Mouse (Mus musculus): ENCODE data around the gene Tab1. TPM values are rescaled to one million over a fixed set of nuclear protein-coding genes. Genes with fewer than 3 reads are reported as not detected.

The Tab1 gene
- total and polyA plus RNA-seq, 3 experiments = 17.8 to 24.5 (median 24.1) TPM

GRCm38 (mm10) chr15:80133682-80134449 is 939 bp downstream of the Tab1 start:
- no peaks in the 10 kb centered on the region for H3K36me3 ChIP-seq (ENCODE audit: control insufficient read depth, insufficient read depth, low read length)
- intact Hi-C loops (cut with DNase I) = loop anchor here (2.0 to 5.0 kb wide), 2 partner anchors 51 to 93 kb away; no protein-coding TSS in a partner anchor
- H3K9ac ChIP-seq (ENCODE audit: low read depth, low read length) = peak overlapping the region; percentile 95
- H3K27ac ChIP-seq = peak overlapping the region; percentile 99
- DNase-seq = peak in 1 of 2 experiments; percentile 55
- no peaks in the 10 kb centered on the region for H3K27me3 ChIP-seq (ENCODE audit: control insufficient read depth, insufficient read depth, low read length)
- H3K4me1 ChIP-seq (ENCODE audit: control insufficient read depth, insufficient read depth, low read length) = peaks cover 13% of the 10 kb centered on the region
- TF ChIP-seq CTCF (IDR thresholded peaks at IDR 0.05) (no peak), EP300 (IDR thresholded peaks at IDR 0.05; ENCODE audit: insufficient read depth, low read depth, low read length) (peak; percentile 5; the same call in 1 of the 2 replicates), POLR2A (IDR thresholded peaks at IDR 0.05; ENCODE audit: insufficient read depth, low read depth, low read length) (peak; percentile 1; the same call in 1 of the 2 replicates)
- WGBS = 2% methylated on average over 14 of the region's 14 CpGs
- H3K4me3 ChIP-seq = peak overlapping the region; percentile 81
- H3K79me2 ChIP-seq (replicated peaks; ENCODE audit: control insufficient read depth, insufficient read depth, low read length) = peaks cover 1% of the 10 kb centered on the region; the same call in 1 of the 2 replicates

GRCm38 (mm10) chr15:80134450-80134847 is 1.5 kb downstream of the Tab1 start:
- Histone ChIP-seq H3K27ac (peak overlapping the region; percentile 99), H3K4me1 (ENCODE audit: control insufficient read depth, insufficient read depth, low read length) (peaks cover 15% of the 10 kb centered on the region), H3K79me2 (replicated peaks; ENCODE audit: control insufficient read depth, insufficient read depth, low read length) (peaks cover 1% of the 10 kb centered on the region; the same call in 1 of the 2 replicates), H3K27me3 (ENCODE audit: control insufficient read depth, insufficient read depth, low read length) (no peaks in the 10 kb centered on the region), H3K4me3 (peak overlapping the region; percentile 81; the same call in 1 of the 2 replicates), H3K36me3 (ENCODE audit: control insufficient read depth, insufficient read depth, low read length) (no peaks in the 10 kb centered on the region), H3K9ac (ENCODE audit: low read depth, low read length) (peak overlapping the region; percentile 95)
- intact Hi-C loops (cut with DNase I) = loop anchor here (5.0 kb wide), 1 partner anchor 93 kb away; no protein-coding TSS in a partner anchor
- DNase-seq = peak; percentile 46 to 47
- TF ChIP-seq POLR2A (IDR thresholded peaks at IDR 0.05; ENCODE audit: insufficient read depth, low read depth, low read length) (peak; percentile 44; the same call in 1 of the 2 replicates), EP300 (IDR thresholded peaks at IDR 0.05; ENCODE audit: insufficient read depth, low read depth, low read length) (no peak), CTCF (IDR thresholded peaks at IDR 0.05) (no peak)
- 19% methylated on average over 9 of the region's 9 CpGs for WGBS

DNA sequence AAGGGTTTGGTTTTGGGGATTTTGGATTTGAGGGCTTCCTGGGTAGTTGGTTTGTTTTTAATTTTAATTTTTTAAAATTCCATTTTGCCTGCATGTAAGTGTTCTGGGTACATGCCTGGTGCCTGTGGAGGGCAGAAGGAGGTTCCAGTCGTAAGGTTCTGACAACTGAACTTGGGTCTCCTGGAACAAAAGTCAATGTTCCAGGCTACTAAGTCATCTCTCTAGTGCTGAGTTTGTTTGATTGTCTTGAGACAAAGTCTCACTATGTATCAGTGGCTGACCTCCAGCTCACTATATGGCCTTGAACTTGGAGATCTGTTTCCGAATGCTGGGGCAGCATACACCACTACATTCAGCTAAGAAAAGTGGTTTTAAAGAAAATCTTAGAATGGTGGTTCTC is 2.6 kb downstream of the Tab1 start:
- WGBS = 74% methylated on average over 2 of the region's 2 CpGs
- H3K79me2 ChIP-seq (replicated peaks; ENCODE audit: control insufficient read depth, insufficient read depth, low read length) = peaks cover 1% of the 10 kb centered on the region; the same call in 1 of the 2 replicates
- no peak for TF ChIP-seq EP300 (IDR thresholded peaks at IDR 0.05; ENCODE audit: insufficient read depth, low read depth, low read length)
- H3K27me3 ChIP-seq (ENCODE audit: control insufficient read depth, insufficient read depth, low read length) = no peaks in the 10 kb centered on the region
- peak overlapping the region; percentile 99 for H3K27ac ChIP-seq
- H3K9ac ChIP-seq (ENCODE audit: low read depth, low read length) = no peak overlapping the region
- intact Hi-C loops (cut with DNase I) = no loop called here
- H3K36me3 ChIP-seq (ENCODE audit: control insufficient read depth, insufficient read depth, low read length) = peaks cover 5% of the 10 kb centered on the region
- DNase-seq = no peak
- no peak overlapping the region for H3K4me3 ChIP-seq
- peaks cover 16% of the 10 kb centered on the region for H3K4me1 ChIP-seq (ENCODE audit: control insufficient read depth, insufficient read depth, low read length)

DNA sequence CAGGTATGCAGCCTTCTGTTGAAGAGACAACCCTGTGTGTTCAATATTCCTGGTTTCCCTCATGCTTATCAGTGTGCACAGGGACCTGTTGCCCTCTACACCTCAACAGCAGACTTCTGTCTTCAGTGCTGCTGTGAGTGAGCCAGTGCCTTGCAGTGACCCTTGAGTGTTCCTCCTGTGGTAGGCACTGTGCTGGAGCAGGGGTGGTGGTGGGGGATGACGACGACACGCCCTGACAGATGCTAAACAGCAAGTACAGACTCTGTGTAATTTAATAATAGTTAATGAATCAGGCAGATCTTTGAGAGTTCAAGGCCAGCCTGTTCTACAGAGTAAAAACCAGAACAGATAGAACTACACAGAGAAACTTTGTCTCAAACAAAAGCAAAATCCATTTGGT is 3.7 kb downstream of the Tab1 start:
- 86% methylated on average over 3 of the region's 3 CpGs for WGBS
- no peak overlapping the region for H3K4me3 ChIP-seq
- peak overlapping the region; percentile 99; the same call in 1 of the 2 replicates for H3K27ac ChIP-seq
- H3K79me2 ChIP-seq (replicated peaks; ENCODE audit: control insufficient read depth, insufficient read depth, low read length) = peaks cover 1% of the 10 kb centered on the region; the same call in 1 of the 2 replicates
- intact Hi-C loops (cut with DNase I) = no loop called here
- DNase-seq = no peak
- TF ChIP-seq EP300 (IDR thresholded peaks at IDR 0.05; ENCODE audit: insufficient read depth, low read depth, low read length) = no peak
- no peak for TF ChIP-seq POLR2A (IDR thresholded peaks at IDR 0.05; ENCODE audit: insufficient read depth, low read depth, low read length)
- TF ChIP-seq CTCF (IDR thresholded peaks at IDR 0.05) = no peak
- H3K27me3 ChIP-seq (ENCODE audit: control insufficient read depth, insufficient read depth, low read length) = no peaks in the 10 kb centered on the region
- H3K4me1 ChIP-seq (ENCODE audit: control insufficient read depth, insufficient read depth, low read length) = peaks cover 16% of the 10 kb centered on the region
- H3K9ac ChIP-seq (ENCODE audit: low read depth, low read length) = no peak overlapping the region
- peaks cover 5% of the 10 kb centered on the region for H3K36me3 ChIP-seq (ENCODE audit: control insufficient read depth, insufficient read depth, low read length)

DNA sequence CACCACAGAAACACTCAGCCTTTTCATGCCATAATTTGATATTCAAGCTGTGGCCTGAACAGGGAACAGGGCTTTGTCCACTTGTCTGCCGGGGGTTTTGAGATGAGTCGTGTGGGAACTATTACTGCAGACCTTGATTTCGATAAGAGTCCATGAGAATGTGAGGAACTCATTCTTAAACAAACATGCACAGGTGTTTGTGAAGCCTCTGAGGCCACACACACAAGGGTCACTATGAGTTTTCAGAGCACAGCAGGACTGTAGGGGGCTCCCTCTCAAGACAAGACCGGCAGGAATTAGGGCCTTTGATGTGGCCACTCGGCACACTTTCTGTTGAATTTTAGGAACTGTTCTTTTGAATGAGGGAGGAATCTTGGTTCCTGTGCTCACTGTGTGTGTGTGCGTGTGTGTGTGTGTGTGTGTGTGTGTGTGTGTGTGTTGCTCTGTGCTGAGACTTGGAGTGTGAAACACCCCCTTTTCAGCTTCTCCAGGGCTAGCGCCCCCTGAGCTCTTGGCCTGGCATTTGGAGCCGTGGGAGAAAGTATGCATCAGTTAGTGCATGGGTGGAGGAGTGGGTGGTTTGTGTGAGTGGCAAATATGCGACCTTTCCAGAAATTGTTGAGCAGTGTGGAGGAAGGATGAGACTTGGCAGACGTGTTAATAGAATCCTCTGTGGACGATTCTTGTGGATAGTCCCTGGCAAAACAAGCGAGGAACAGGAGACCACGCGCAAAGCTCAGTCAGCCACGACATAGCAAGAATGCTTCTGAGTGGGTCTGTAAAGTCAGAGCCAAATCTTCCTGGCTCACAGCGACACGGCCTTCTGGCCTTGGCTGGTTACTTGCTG is 5.2 kb downstream of the Tab1 start:
- 47% methylated on average over 17 of the region's 17 CpGs for WGBS
- peak overlapping the region; percentile 7; the same call in 1 of the 2 replicates for H3K27ac ChIP-seq

More for the DNA sequence above, 5.2 kb downstream of the Tab1 start:
- peaks cover 5% of the 10 kb centered on the region for H3K36me3 ChIP-seq (ENCODE audit: control insufficient read depth, insufficient read depth, low read length)
- H3K79me2 ChIP-seq (replicated peaks; ENCODE audit: control insufficient read depth, insufficient read depth, low read length) = peaks cover 4% of the 10 kb centered on the region
- TF ChIP-seq POLR2A (IDR thresholded peaks at IDR 0.05; ENCODE audit: insufficient read depth, low read depth, low read length) (no peak), CTCF (IDR thresholded peaks at IDR 0.05) (0 out of 2 replicates have a peak, but pooled peaks have one; percentile 8), EP300 (IDR thresholded peaks at IDR 0.05; ENCODE audit: insufficient read depth, low read depth, low read length) (no peak)
- intact Hi-C loops (cut with DNase I) = no loop called here
- H3K27me3 ChIP-seq (ENCODE audit: control insufficient read depth, insufficient read depth, low read length) = no peaks in the 10 kb centered on the region
- H3K9ac ChIP-seq (ENCODE audit: low read depth, low read length) = no peak overlapping the region
- H3K4me3 ChIP-seq = no peak overlapping the region
- no peak for DNase-seq
- peaks cover 16% of the 10 kb centered on the region for H3K4me1 ChIP-seq (ENCODE audit: control insufficient read depth, insufficient read depth, low read length)
